Mouse (Mus musculus) layer of hippocampus, adult 18-20 months (tissue): ENCODE data around the gene Smc4. TPM values are rescaled to one million over a fixed set of nuclear protein-coding genes. Genes with fewer than 3 reads are reported as not detected.

Source experiments
- DNase-seq, 2 experiments: peaks; one replicate each; pipeline ENCODE4 v3.0.0; 2022; ENCODE audit warnings: low spot score in 2 of 2
- long read RNA-seq: library from polyadenylated mRNA; stranded (forward); transcript quantifications from one replicate; pipeline ENCODE4 v2.0.0, GENCODE M21; 2021
- total RNA-seq, 2 experiments: library from RNA; stranded (reverse); gene quantifications; 2 replicates each; pipeline ENCODE4 v1.2.3; 2021

Gene Smc4
- total RNA-seq: 1 to 10 TPM; 5.8 to 6.8 TPM
- long read RNA-seq, full-length matches to known transcripts: 3 of 6 reads
- long read RNA-seq, partial matches to known transcripts: 2 of 6 reads
- long read RNA-seq, other reads (novel, unspliced or antisense): 1 of 6 reads

GRCm38 (mm10) chr3:69004437-69005337 is at the start of gene Smc4, which contains the start of gene Ift80:
Gene Smc4 (plus strand): TSS chr3:69004738.
Gene Ift80 (minus strand): TSS chr3:69004570.
- peak; percentile 92 to 97 for DNase-seq

- peak; percentile 11 to 54 for DNase-seq
Observed at GRCm38 (mm10) chr3:68956454-68956853, 48.1 kb upstream of the Smc4 start.

- DNase-seq: no peak
Observed at GRCm38 (mm10) chr3:68957413-68957812, 47.1 kb upstream of the Smc4 start.

GRCm38 (mm10) chr3:68964682-68965081 is 39.9 kb upstream of the Smc4 start:
- DNase-seq: no peak

- DNase-seq: no peak
Observed at GRCm38 (mm10) chr3:68966527-68967285, 37.8 kb upstream of the Smc4 start.

GRCm38 (mm10) chr3:68967404-68967803 is 37.1 kb upstream of the Smc4 start:
- no peak for DNase-seq

- no peak for DNase-seq
Observed at GRCm38 (mm10) chr3:68969091-68969590, 35.4 kb upstream of the Smc4 start.

- no peak for DNase-seq
Observed at GRCm38 (mm10) chr3:68973574-68973973, 31.0 kb upstream of the Smc4 start.

GRCm38 (mm10) chr3:68974639-68975532 is 29.7 kb upstream of the Smc4 start:
- no peak for DNase-seq

- no peak for DNase-seq
Observed at GRCm38 (mm10) chr3:68975533-68976490, 28.7 kb upstream of the Smc4 start.

GRCm38 (mm10) chr3:68977696-68978095 is 26.8 kb upstream of the Smc4 start:
- DNase-seq: no peak

- no peak for DNase-seq
Observed at GRCm38 (mm10) chr3:68979187-68979586, 25.4 kb upstream of the Smc4 start.

GRCm38 (mm10) chr3:68980898-68981297 is 23.6 kb upstream of the Smc4 start:
- no peak for DNase-seq

- no peak for DNase-seq
Observed at GRCm38 (mm10) chr3:68986550-68986949, 18.0 kb upstream of the Smc4 start.

GRCm38 (mm10) chr3:69002781-69003180 is 1.8 kb upstream of the Smc4 start:
- DNase-seq: no peak

- DNase-seq: no peak
Observed at GRCm38 (mm10) chr3:69004055-69004436, 492 bp upstream of the Smc4 start.

- DNase-seq: peak; percentile 15
Observed at GRCm38 (mm10) chr3:69005338-69006245, 1.1 kb downstream of the Smc4 start.

GRCm38 (mm10) chr3:69006246-69006760 is 1.8 kb downstream of the Smc4 start:
- peak in 1 of 2 experiments; percentile 3 for DNase-seq
